Mouse (Mus musculus) embryo, embryonic 10.5 days (tissue): ENCODE measurements around the gene Tax1bp1.
"Not testable (repeated sequence)": the region's sequence is repeated elsewhere in the genome, so short reads cannot be mapped to it uniquely, and the experiment has no call there.

ENCODE experiments used
- DNase-seq: peaks from one replicate; pipeline ENCODE4 v3.0.0-alpha.2; 2015; ENCODE audit warnings: low spot score

Gene Tax1bp1

GRCm38 (mm10) chr6:52713104-52713896, at the start of gene Tax1bp1:
TSS of gene Tax1bp1 (plus strand) at chr6:52713729.
- peak; percentile 94 for DNase-seq

- no peak for DNase-seq
Measured at GRCm38 (mm10) chr6:52667641-52668040, 45.9 kb upstream of the Tax1bp1 start.

GRCm38 (mm10) chr6:52669878-52670277, 43.7 kb upstream of the Tax1bp1 start:
- not testable (repeated sequence) for DNase-seq

GRCm38 (mm10) chr6:52671791-52672190, 41.7 kb upstream of the Tax1bp1 start:
- no peak for DNase-seq

GRCm38 (mm10) chr6:52672539-52672938, 41.0 kb upstream of the Tax1bp1 start:
- DNase-seq = no peak

- DNase-seq = no peak
Measured at GRCm38 (mm10) chr6:52673706-52674105, 39.8 kb upstream of the Tax1bp1 start.

- no peak for DNase-seq
Measured at GRCm38 (mm10) chr6:52674541-52674940, 39.0 kb upstream of the Tax1bp1 start.

- no peak for DNase-seq
Measured at GRCm38 (mm10) chr6:52675222-52675921, 38.2 kb upstream of the Tax1bp1 start.

- not testable (repeated sequence) for DNase-seq
Measured at GRCm38 (mm10) chr6:52677534-52677933, 36.0 kb upstream of the Tax1bp1 start.

GRCm38 (mm10) chr6:52679565-52679964, 34.0 kb upstream of the Tax1bp1 start:
- DNase-seq = no peak

GRCm38 (mm10) chr6:52680458-52681032, 33.0 kb upstream of the Tax1bp1 start:
- DNase-seq = no peak

GRCm38 (mm10) chr6:52681847-52682485, 31.6 kb upstream of the Tax1bp1 start:
- DNase-seq = no peak

- no peak for DNase-seq
Measured at GRCm38 (mm10) chr6:52682607-52683006, 30.9 kb upstream of the Tax1bp1 start.

GRCm38 (mm10) chr6:52686901-52687500, 26.5 kb upstream of the Tax1bp1 start:
- DNase-seq = no peak

- DNase-seq = no peak
Measured at GRCm38 (mm10) chr6:52690365-52690764, 23.2 kb upstream of the Tax1bp1 start.

GRCm38 (mm10) chr6:52691800-52692199, 21.7 kb upstream of the Tax1bp1 start:
- no peak for DNase-seq

- no peak for DNase-seq
Measured at GRCm38 (mm10) chr6:52692451-52693063, 21.0 kb upstream of the Tax1bp1 start.

- DNase-seq = no peak
Measured at GRCm38 (mm10) chr6:52697964-52698535, 15.5 kb upstream of the Tax1bp1 start.

- no peak for DNase-seq
Measured at GRCm38 (mm10) chr6:52699050-52699449, 14.5 kb upstream of the Tax1bp1 start.

GRCm38 (mm10) chr6:52699899-52700298, 13.6 kb upstream of the Tax1bp1 start:
- no peak for DNase-seq

GRCm38 (mm10) chr6:52703263-52703662, 10.3 kb upstream of the Tax1bp1 start:
- DNase-seq = no peak
